Mouse (Mus musculus): ENCODE results near the gene Slk.

Gene Slk

GRCm38 (mm10) chr19:47653173-47653572, 73.7 kb downstream of the Slk start:
- no peak for DNase-seq (ENCODE audit: low spot score)

- DNase-seq (ENCODE audit: low spot score) = no peak
These were observed 75.4 kb downstream of the Slk start for GRCm38 (mm10) chr19:47654896-47655295.

GRCm38 (mm10) chr19:47658914-47659535, 79.5 kb downstream of the Slk start:
- no peak for DNase-seq (ENCODE audit: low spot score)

GRCm38 (mm10) chr19:47659765-47660408, 80.4 kb downstream of the Slk start:
- DNase-seq (ENCODE audit: low spot score) = no peak

GRCm38 (mm10) chr19:47667601-47668000, 88.1 kb downstream of the Slk start:
- DNase-seq (ENCODE audit: low spot score) = no peak

GRCm38 (mm10) chr19:47668399-47668798, 88.9 kb downstream of the Slk start:
- no peak for DNase-seq (ENCODE audit: low spot score)

- peak; percentile 22 for DNase-seq (ENCODE audit: low spot score)
These were observed 94.9 kb downstream of the Slk start for GRCm38 (mm10) chr19:47674419-47674818.

- no peak for DNase-seq (ENCODE audit: low spot score)
These were observed 99.2 kb downstream of the Slk start for GRCm38 (mm10) chr19:47678675-47679074.

- DNase-seq (ENCODE audit: low spot score) = no peak
These were observed 110.1 kb downstream of the Slk start for GRCm38 (mm10) chr19:47689592-47689991.

GRCm38 (mm10) chr19:47691994-47692393, 112.5 kb downstream of the Slk start, which contains the start of gene Col17a1:
Gene Col17a1 (minus strand): TSS chr19:47692094.
- DNase-seq (ENCODE audit: low spot score) = no peak
